Comparison of ENCODE assay signal across 14 mouse cellular contexts in genomic region chr11:105760346-105760745, GRCm38 (mm10).
A peak's percentile ranks its signal among the peaks of the same experiment; 100 is the strongest.
DNase-seq lines count a peak whose midpoint lies in the region; ATAC-seq and TF ChIP-seq lines count a peak whose summit lies in the region.
"Had no signal": no experiment of that assay in that cellular context is flagged by ENCODE, and none has a peak within 500 bp of the region (broad histone marks: within the 10 kb centered on the region; RNA-seq: fewer than 3 reads in every experiment).

No protein-coding gene starts in this region.

- no peak overlapping the region for H3K4me2 ChIP-seq in lung, embryonic 14.5 days
- peak overlapping the region; percentile 11; the same call in 1 of the 2 replicates for H3K4me2 ChIP-seq in embryonic facial prominence, embryonic 13.5 days
- no peak overlapping the region for H3K4me2 ChIP-seq in midbrain, postnatal 0 days (ENCODE audit: low read depth, low read length, poor library complexity, severe bottlenecking)
- H3K4me2 ChIP-seq: heart, embryonic 12.5 days; limb, embryonic 15.5 days had no signal

- H3K36me3 ChIP-seq in lung, embryonic 14.5 days (ENCODE audit: insufficient read depth): no peaks in the 10 kb centered on the region
- H3K36me3 ChIP-seq in embryonic facial prominence, embryonic 13.5 days: no peaks in the 10 kb centered on the region
- H3K36me3 ChIP-seq in midbrain, postnatal 0 days (ENCODE audit: insufficient read depth, low read length): no peaks in the 10 kb centered on the region
- H3K36me3 ChIP-seq in heart, adult 2 months (ENCODE audit: control insufficient read depth, insufficient read depth, low read length): no peaks in the 10 kb centered on the region
- H3K36me3 ChIP-seq: heart, embryonic 12.5 days; limb, embryonic 15.5 days had no signal

- H3K4me3 ChIP-seq in lung, embryonic 14.5 days (ENCODE audit: low read depth, low read length): no peak overlapping the region
- H3K4me3 ChIP-seq in embryonic facial prominence, embryonic 13.5 days: no peak overlapping the region
- H3K4me3 ChIP-seq in midbrain, postnatal 0 days (ENCODE audit: low read depth, low read length): no peak overlapping the region
- no peak overlapping the region for H3K4me3 ChIP-seq in heart, adult 2 months
- H3K4me3 ChIP-seq: heart, embryonic 12.5 days; limb, embryonic 15.5 days; myocyte had no signal

- H3K27me3 ChIP-seq in lung, embryonic 14.5 days (ENCODE audit: insufficient read depth, low read length): no peaks in the 10 kb centered on the region
- H3K27me3 ChIP-seq in embryonic facial prominence, embryonic 13.5 days: no peaks in the 10 kb centered on the region
- no peaks in the 10 kb centered on the region for H3K27me3 ChIP-seq in midbrain, postnatal 0 days (ENCODE audit: insufficient read depth, low read length)
- H3K27me3 ChIP-seq in heart, adult 2 months (ENCODE audit: control insufficient read depth, insufficient read depth, low read length): no peaks in the 10 kb centered on the region
- H3K27me3 ChIP-seq: CH12.LX; heart, embryonic 12.5 days; limb, embryonic 15.5 days had no signal

- H3K4me1 ChIP-seq in lung, embryonic 14.5 days (ENCODE audit: insufficient read depth): peaks cover 5% of the 10 kb centered on the region; the same call in 1 of the 2 replicates
- H3K4me1 ChIP-seq in embryonic facial prominence, embryonic 13.5 days: peaks cover 14% of the 10 kb centered on the region
- peaks cover 3% of the 10 kb centered on the region; the same call in 1 of the 2 replicates for H3K4me1 ChIP-seq in midbrain, postnatal 0 days (ENCODE audit: insufficient read depth, low read length)
- H3K4me1 ChIP-seq in heart, adult 2 months (ENCODE audit: control insufficient read depth, insufficient read depth, low read length): no peaks in the 10 kb centered on the region
- H3K4me1 ChIP-seq: limb, embryonic 15.5 days had no signal

- no peak for TF ChIP-seq EP300 in heart, adult 2 months (IDR thresholded peaks at IDR 0.05; ENCODE audit: insufficient read depth, low read depth, low read length)

- no peaks in the 10 kb centered on the region for H3K9me3 ChIP-seq in lung, embryonic 14.5 days (ENCODE audit: low read depth, low read length)
- H3K9me3 ChIP-seq in embryonic facial prominence, embryonic 13.5 days: no peaks in the 10 kb centered on the region
- no peaks in the 10 kb centered on the region for H3K9me3 ChIP-seq in midbrain, postnatal 0 days (ENCODE audit: low read length)
- H3K9me3 ChIP-seq: heart, embryonic 12.5 days; limb, embryonic 15.5 days had no signal

- intact Hi-C loops in heart, adult 2 months (cut with DNase I): no loop called here

- TF ChIP-seq POLR2A in heart, adult 2 months (IDR thresholded peaks at IDR 0.05; ENCODE audit: insufficient read depth, low read depth, low read length): no peak

- H3K27ac ChIP-seq in lung, embryonic 14.5 days (ENCODE audit: low read depth): peak overlapping the region; percentile 46; the same call in 1 of the 2 replicates
- H3K27ac ChIP-seq in embryonic facial prominence, embryonic 13.5 days: peak overlapping the region; percentile 60; the same call in 1 of the 2 replicates
- peak overlapping the region; percentile 19; the same call in 1 of the 2 replicates for H3K27ac ChIP-seq in midbrain, postnatal 0 days (ENCODE audit: low read depth, low read length)
- H3K27ac ChIP-seq in heart, adult 2 months: no peak overlapping the region
- H3K27ac ChIP-seq: limb, embryonic 15.5 days had no signal

- no peak for ATAC-seq in lung, embryonic 14.5 days (ENCODE audit: insufficient read depth)
- ATAC-seq in embryonic facial prominence, embryonic 13.5 days (ENCODE audit: insufficient number of reproducible peaks, insufficient read depth, low FRiP score, low TSS enrichment, low read depth): no peak
- no peak for ATAC-seq in midbrain, postnatal 0 days (ENCODE audit: low FRiP score)

- WGBS in lung, embryonic 14.5 days: 31% methylated on average over 4 of the region's 4 CpGs
- 22% methylated on average over 4 of the region's 4 CpGs for WGBS in embryonic facial prominence, embryonic 13.5 days
- WGBS in midbrain, postnatal 0 days: 18% methylated on average over 4 of the region's 4 CpGs
- 55% methylated on average over 4 of the region's 4 CpGs for WGBS in heart, adult 2 months

- peak; percentile 51 for DNase-seq in lung, embryonic 14.5 days
- DNase-seq in lung, postnatal 14 days: no peak
- DNase-seq in embryo, embryonic 10.5 days (ENCODE audit: low spot score): peak; percentile 20
- DNase-seq in midbrain, postnatal 0 days (ENCODE audit: low spot score): no peak
- no peak for DNase-seq in kidney, postnatal 14 days
- DNase-seq in heart, adult 2 months: no peak
- DNase-seq: cerebellum, postnatal 25 days; gastrocnemius, postnatal 10 days; lung, postnatal 4 days had no signal

- no peak overlapping the region for H3K9ac ChIP-seq in lung, embryonic 14.5 days
- H3K9ac ChIP-seq in embryonic facial prominence, embryonic 13.5 days: no peak overlapping the region
- 0 out of 2 replicates have a peak overlapping the region, but pooled peaks have one; percentile 19 for H3K9ac ChIP-seq in midbrain, postnatal 0 days (replicated peaks; ENCODE audit: low read length, poor library complexity, severe bottlenecking)
- no peak overlapping the region for H3K9ac ChIP-seq in heart, adult 2 months (ENCODE audit: low read depth, low read length)
- H3K9ac ChIP-seq: heart, embryonic 12.5 days; limb, embryonic 15.5 days had no signal

- H3K79me2 ChIP-seq in heart, adult 2 months (replicated peaks; ENCODE audit: control insufficient read depth, insufficient read depth, low read length): no peaks in the 10 kb centered on the region

- TF ChIP-seq CTCF in lung, embryonic 14.5 days (IDR thresholded peaks at IDR 0.05; ENCODE audit: low read depth): no peak
- no peak for TF ChIP-seq CTCF in midbrain, postnatal 0 days (IDR thresholded peaks at IDR 0.05)
- TF ChIP-seq CTCF in heart, adult 2 months (IDR thresholded peaks at IDR 0.05): no peak

Comparison
In these comparisons a context has a peak if more than half of its experiments do, and no peak if none do; other contexts are left out.
1. DNase-seq: peak in lung, embryonic 14.5 days (single experiment) and embryo, embryonic 10.5 days (single experiment); none in lung, postnatal 14 days (single experiment), midbrain, postnatal 0 days (single experiment), kidney, postnatal 14 days (single experiment) and heart, adult 2 months (0 of 2).